Mouse (Mus musculus): ENCODE data around the gene Tcf15. TPM values are rescaled to one million over a fixed set of nuclear protein-coding genes. Genes with fewer than 3 reads are reported as not detected.
A peak's percentile ranks its signal among the peaks of the same experiment; 100 is the strongest.

Gene Tcf15
- total and polyA plus RNA-seq, 3 experiments, result 2.8 to 19.0 (median 5.7) TPM

- no peak for DNase-seq
Observed at GRCm38 (mm10) chr2:152122896-152123295, 20.5 kb upstream of the Tcf15 start.

- no peak for DNase-seq
Observed at GRCm38 (mm10) chr2:152128597-152128996, 14.8 kb upstream of the Tcf15 start.

DNA sequence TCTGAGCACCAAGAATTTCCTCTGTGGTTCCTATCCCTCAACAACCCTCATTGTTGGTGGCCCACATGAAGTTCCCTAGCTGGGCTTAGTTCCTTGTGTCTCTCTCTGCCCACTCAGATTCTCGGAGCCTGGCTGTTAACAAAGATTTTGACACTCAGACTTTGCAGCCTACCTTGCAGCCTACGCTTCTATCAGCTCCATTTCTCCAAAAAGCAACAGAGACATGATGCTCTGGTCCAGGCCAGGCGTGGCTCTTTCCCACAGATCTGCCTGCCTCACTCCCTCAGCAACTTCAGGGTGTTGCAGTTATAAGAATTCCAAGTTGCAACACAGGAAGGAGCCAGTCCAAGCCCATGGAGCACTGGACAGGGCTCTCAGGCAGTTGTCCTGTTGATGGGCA is 13.6 kb upstream of the Tcf15 start:
- DNase-seq, result no peak

- no peak for DNase-seq
Observed at GRCm38 (mm10) chr2:152132016-152132415, 11.3 kb upstream of the Tcf15 start.

GRCm38 (mm10) chr2:152132691-152133090 is 10.7 kb upstream of the Tcf15 start:
- DNase-seq, result no peak

- no peak for DNase-seq
Observed at GRCm38 (mm10) chr2:152139191-152139987, 4.0 kb upstream of the Tcf15 start.

- DNase-seq, result no peak
Observed at GRCm38 (mm10) chr2:152140941-152141340, 2.4 kb upstream of the Tcf15 start.

DNA sequence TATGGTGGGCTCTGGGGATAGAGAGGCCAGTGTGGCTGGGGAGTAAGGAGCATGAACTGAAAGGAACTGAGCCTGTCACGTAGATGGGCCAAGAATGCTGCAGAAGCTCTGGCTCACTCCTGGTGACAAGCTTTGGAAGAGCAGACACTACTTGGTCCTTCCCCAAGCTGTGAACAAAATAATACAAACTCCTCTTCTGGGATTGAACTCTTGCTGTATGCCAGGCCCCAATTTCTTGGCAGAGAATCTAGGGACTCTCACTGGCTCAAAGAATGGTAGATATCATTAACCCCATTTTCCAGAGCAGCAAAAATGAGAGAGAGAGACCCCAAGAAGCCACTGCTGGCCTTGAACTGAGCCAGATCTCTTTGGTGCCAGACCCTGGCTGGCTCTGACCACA is 1.9 kb upstream of the Tcf15 start:
- no peak for DNase-seq

DNA sequence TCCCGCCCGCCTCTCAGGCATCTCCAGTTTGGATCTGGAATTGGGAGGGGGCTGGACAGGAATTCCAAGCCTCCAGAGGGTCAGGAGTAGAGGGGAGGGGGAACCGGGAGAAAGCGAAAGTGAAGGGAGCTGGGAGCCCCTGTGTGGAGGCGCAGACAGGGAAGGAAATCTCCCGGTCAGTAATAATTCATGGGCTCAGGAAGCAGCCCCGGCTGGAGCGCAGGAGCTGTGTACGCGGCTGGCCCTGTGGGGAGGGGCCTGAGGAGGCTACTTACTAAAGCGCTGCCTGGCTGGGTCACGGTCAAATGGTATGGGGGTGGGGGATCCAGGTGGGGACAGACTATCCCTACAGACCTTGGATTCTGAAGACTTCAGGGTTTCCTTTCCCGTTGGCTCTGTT is 1.3 kb upstream of the Tcf15 start:
- peak; percentile 68 for DNase-seq

DNA sequence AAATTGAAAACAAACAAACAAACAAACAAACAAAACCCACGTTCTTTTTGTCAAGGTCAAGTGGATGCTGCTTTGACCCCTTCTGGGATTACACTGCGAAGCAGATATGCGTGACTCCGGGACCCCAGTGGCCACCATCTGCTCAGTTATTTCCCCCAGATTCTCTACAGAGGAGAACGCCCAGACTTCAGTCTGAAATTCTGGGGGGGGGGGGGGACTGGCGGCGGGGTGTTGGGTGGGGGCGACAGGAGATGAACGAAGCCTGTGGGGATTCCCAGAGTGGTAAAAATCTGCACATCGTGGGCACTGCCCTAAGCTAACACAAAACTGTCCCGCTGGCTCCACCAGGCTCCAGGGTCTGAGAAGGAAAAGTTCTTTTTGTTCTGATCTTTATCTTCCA is 790 bp upstream of the Tcf15 start:
- no peak for DNase-seq

DNA sequence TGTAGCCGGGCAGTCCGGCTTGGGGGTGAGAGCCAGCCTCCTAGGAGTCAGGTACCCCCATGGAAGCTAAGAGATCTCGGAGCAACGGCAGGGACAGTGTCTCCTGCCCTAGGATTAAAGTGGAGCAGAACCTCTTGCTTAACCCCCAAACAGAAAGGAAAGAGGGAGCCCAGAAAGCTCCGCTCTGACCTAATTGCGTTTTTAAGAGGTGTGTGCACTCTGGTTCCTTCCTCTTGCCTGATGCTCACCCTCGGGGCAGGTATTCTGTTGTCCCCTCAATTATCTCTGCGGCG is 743 bp downstream of the Tcf15 start:
- no peak for DNase-seq

DNA sequence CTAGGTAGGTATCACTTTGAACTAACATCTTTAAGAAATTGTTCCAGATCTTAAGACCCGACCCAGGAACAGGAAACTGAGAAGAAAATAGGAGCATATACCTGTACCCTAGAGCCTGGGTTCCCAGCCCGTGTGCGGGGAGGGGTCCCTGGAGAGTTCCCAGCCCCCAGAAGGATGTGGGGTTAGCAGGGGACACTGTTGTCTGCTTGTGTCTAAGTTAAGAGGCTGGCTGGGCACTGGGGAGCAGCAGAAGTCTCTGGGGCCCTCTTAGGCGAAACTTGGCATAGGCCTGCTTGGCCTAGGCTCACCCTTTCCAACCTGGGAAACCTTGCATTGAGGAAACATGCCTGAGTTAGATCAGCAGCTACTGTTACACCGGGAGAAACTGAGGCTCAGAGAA is 1.1 kb downstream of the Tcf15 start:
- peak; percentile 9 for DNase-seq

DNA sequence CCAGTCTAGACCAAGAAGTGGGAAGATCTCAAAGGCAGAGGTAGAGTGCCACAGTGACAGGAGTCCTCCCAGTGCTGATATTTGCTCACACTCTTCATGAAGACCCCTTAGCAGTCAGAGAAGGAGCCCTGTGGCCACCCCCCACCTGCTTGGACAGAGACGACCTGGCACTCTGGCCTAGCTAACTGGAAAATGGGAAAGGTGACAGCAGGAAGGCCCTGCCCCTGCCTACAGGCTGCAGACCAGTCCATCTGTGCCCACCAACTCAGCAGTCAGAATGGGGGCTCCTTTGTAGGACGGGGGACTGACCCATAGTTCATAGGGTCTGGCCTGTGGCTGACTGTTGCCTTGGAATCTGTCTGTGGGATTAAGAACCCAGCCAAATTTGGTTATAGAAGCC is 2.4 kb downstream of the Tcf15 start:
- DNase-seq, result no peak

DNA sequence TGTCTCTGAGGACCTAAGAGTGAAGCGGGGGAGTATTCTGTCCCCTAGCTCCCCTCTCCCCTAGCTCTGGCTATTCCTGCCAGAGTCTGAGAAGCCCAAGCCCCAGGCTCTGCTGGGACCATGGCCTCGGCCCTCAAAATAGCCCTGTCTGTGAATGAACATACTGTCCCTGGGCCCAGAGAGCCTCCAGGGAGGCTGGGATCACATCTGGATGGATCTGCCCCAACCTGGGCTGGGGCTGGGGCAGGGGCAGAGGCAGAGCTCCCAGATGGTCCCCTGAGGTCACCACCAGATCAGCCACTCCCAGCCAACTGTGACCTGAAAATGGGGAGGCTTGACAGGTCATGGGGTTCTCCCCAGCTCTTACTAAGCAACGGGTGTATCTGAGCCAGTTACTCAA is 3.7 kb downstream of the Tcf15 start:
- no peak for DNase-seq

GRCm38 (mm10) chr2:152148675-152149074 is 5.3 kb downstream of the Tcf15 start:
- DNase-seq, result no peak

- DNase-seq, result no peak
Observed at GRCm38 (mm10) chr2:152149891-152150290, 6.5 kb downstream of the Tcf15 start.

DNA sequence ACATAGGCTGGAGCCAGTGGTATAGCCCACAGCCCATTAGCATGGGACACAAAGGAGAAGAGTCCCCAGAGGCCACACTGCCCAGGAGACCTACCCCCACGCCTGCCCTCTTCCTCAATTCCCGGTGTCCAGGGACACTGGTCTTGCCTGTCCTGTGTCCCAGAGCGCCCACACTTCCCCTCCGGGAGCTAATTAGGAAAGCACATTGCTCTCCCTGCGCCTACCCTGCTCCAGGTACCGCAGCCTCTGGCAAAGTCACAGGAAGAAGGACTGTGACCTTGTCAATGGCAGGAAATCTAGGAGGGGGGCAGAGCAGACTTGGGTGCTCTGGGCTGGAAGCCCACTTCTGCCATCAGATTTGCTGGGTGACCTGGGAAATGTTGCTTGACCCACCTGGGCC is 7.0 kb downstream of the Tcf15 start:
- DNase-seq, result peak; percentile 56

GRCm38 (mm10) chr2:152153361-152153760 is 10.0 kb downstream of the Tcf15 start:
- no peak for DNase-seq

DNA sequence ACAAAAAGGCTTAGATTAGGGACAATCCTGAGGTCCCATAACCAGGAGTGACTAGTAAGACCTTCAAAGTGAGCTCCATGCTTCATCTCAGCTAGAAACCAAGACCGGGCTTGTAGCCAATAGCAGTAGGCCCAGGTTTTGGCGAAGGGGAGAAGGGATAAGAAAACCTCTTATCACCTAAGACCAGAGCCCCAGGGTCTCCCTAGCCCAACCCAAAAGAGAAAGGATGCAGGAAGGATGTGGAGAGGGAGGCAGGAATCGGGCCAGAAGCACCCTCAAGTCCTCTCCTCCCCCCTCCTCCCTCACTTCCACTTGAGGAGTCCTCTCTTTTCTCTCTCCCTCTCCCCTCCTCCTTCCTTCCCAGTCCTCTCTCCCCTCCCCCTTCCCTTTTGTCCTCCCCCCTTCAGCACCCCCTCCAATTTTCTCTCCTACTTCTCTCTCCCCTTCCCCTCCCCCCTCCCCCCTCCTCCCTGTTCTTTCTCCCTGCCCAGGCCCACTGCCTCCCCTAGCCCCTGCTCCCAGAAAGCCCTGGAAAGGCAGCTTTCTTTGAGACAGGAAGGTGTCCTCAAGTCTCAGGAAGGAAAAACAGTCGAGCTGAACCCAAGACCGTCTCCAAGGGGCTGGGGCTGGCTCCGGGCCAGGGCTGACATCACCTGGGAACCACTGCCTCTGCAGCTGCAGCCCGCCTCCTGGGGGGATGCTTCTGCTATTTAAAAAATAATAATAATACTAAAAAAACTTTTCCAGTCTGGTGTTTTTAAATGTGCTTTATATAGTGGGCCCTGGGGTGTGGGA is 12.2 kb downstream of the Tcf15 start:
- peak; percentile 63 for DNase-seq

- DNase-seq, result no peak
Observed at GRCm38 (mm10) chr2:152156471-152156870, 13.1 kb downstream of the Tcf15 start.

GRCm38 (mm10) chr2:152159487-152159886 is 16.1 kb downstream of the Tcf15 start:
- DNase-seq, result no peak

- DNase-seq, result no peak
Observed at GRCm38 (mm10) chr2:152166257-152166656, 22.9 kb downstream of the Tcf15 start.

DNA sequence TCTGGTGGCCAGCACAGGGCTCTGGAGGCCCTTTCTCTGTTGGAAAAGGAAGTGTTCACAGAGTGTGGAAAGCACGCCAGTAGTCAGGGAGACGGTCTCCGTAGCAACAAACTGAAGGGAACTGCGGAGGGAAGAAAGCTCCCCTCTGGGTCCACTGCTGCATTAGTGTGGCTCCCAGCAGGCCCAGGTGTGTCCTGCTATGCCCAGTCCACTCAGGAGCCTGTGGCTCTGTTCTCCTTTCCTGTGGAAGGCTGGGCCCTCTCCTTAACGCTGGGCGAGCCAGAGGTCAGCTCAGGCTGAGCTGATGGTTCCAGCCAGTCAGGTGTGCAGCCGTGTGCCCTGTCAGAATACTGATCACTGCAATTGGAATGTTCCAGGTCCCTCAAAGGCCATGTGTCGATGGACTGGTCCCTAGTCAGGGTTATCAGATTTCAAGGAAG is 24.5 kb downstream of the Tcf15 start:
- DNase-seq, result no peak

DNA sequence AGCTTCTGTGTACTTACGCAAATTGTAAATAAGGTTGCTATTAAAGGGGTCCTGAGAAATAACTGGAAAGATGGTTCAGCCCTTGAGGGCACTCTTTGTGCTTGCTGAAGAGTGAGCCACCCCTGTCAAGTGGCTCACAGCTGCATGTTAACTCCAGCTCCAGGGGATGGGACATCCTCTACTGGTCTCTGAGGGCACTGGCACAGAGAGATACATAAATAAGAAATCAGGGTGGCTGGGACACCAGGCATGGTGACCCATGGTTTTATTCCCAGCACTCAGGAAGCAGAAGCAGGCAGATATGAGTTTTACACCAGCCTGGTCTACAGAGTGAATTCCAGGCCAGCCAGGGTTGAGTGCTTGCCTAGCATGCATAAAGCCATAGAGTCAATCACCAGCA is 26.0 kb downstream of the Tcf15 start:
- DNase-seq, result no peak

Data from adrenal gland, adult 2 months (tissue).